Mouse (Mus musculus) urinary bladder, postnatal 14 days (tissue): ENCODE measurements at regions not wholly inside any gene's neighbourhood (a gene's known extent, or its start where the extent isn't known, plus 50 kb on each side); places are given as distances from the start of the nearest gene placed in this dataset.

Experiments used
- DNase-seq: peaks from one replicate; pipeline ENCODE4 v3.0.0; 2021; ENCODE audit warnings: low spot score

DNA sequence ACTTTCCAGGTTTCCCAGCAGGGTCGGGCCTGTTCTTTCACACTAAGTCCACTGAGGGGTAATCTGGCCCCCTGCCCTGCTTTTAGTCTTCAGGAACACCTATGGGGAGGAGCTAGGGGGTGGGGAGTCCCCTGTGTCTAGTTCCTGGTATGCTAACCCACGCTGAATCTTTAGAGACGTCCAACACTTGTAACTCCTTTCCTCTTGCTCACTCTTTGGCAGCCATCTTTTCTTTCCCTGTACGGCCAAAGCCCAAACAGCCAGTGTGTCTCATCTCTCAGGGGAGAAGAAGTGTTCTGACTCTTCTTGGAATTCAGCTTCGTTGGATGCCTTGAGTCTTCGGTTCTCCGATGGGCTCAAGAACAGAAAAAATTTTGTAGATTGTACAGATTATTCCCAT is 68.4 kb upstream of the Lnx1 start:
- DNase-seq: no peak

DNA sequence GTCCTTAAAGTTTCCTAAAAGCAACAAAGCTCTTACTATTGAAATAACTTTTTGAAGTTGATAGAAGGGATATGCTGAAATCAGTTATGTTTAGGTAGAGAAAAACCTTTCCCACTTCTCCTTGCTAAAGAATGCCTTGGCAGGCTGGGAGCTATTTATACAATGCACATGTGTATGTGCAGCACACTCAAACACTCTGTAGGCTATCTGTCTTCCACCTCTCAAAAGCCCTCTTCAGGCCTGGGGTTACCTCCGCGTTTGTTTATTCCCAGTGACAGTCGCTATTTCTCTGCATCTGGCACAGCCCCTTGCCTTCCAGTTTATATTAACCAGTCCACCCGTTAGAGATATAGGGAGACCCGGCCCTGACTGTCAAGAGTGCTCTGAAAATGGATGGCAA is 66.3 kb upstream of the Lnx1 start:
- DNase-seq: no peak

DNA sequence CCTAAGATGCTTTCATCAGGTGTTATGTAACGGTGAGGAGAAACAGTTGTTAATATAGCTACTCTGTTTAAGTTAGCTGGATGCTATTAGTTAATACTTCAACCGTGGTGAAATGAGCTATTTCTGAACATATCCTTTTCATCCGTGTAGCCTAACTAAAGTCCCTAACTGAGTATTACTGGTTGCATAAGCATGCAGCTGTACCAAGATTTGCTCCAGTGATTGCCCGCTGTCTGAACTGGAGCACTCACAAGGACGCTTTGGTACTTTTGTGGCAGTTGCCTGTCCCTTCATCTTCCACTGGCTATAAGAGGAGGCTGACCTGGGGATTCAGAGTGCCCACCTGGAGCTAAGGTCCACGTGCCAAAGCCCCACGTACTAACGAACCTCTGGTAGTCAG is 65.3 kb upstream of the Lnx1 start:
- no peak for DNase-seq

DNA sequence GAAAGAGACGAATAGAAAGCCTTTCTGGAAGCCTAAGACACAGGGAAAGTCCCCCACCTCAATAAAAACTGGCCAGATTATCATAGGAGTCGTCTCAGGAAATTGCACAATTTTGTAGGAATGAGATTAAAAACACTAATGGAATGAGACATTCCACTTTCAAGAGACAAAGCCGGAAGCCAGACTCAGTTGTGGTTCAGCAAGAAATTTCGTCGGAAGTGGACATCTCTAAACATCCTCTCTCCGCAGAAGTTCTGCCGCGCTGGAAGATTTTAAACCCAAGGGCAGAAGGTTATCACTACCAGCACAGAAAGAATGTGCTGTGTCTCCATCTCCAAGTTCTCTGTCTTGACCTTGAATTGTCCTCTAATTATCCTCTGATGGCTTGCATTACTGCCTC is 63.5 kb upstream of the Lnx1 start:
- no peak for DNase-seq

DNA sequence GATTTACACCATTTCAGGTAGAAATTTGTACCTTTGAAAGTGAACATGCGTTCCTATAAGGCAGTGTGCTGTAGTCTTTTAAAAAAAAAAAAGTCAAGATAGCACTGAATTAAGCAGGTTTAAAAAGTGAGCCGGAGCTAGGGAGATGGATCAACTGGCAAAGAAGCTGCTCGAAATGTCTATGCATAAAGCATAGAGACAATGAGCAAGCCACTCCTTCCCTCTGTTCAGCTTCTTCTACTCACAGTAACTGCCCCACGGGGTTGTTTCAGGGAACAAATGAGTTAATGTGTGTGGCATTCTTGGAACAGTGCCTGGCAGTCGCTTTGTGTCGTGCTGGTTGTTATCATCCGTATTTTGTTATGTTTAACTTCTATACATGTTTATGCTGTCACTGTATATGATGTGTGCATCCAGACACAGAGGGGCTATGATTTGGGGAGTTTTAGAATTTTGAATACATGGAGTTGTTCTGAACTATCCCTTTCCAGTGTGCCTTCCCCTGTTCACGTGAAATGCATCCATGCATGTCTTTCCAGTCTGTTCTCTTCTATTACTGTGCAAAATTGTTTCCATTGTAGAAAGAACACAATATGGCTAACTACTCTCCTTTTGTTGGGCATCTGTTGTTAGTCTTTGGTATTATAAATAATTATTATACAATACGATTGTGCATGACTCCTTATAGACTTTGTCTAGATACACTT is 62.5 kb upstream of the Lnx1 start:
- no peak for DNase-seq

DNA sequence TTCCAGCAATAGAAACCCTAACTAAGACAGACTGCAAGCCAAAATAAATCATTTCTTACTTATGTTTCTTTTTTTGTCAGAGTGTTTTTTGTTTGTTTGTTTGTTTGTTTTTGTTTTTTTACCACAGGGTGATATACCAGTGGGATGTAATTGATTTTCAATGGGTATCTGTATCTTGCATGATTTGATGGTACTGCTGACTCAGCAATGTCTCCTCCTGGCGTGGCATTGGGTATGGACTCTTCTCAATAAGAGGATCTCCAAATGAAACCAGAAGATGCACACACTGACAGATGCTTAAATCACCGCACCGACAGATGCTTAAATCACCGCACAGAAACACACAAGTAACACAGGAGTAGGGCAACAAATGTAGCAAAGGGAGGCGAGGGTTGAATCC is 54.8 kb upstream of the Lnx1 start:
- no peak for DNase-seq

DNA sequence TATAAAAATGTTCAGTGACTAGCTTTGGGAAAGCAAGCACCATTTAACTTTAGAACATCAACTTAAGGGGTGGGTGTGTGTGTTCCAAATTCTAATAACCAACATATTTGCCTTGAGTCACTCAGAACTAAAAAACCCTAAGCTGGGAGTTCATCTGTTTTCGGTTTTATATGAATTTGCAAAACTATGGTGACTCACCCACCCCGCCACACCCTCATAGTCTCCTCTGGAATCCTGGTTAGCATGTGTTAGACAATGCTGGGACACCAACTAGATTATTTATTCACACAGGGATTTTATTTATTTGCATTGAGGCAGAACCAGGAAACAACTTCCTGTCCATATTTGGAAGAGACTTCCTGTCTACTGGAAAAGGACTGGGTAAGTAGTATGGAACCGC is 50.2 kb upstream of the Lnx1 start:
- no peak for DNase-seq
